Mouse (Mus musculus): Measurements from ENCODE around the gene Celf2. TPM values are rescaled to one million over a fixed set of nuclear protein-coding genes. Genes with fewer than 3 reads are reported as not detected.
"Not testable (repeated sequence)": the region's sequence is repeated elsewhere in the genome, so short reads cannot be mapped to it uniquely, and the experiment has no call there.

Gene Celf2
- polyA plus RNA-seq (2012; rRNA removed): 39.9 and 48.9 TPM in 2 replicates

DNA sequence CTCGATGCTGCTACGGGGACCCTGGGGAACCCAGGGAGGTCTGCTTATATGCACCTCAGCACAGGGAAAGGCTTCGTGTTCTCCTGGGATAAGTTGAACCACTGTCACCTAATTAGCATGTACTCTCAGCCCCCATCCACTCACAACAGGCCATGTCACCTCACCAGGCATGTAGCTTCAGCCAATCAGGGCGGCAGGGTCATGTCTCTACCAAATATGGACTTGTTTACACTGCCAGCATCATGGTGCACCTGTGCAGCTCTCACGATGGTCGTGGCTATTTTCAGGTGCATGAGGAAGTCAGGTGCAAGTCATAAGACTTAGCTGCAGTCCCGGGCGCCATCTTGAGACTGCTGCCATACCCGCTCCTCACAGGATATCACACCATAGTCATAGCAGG, at the start of gene Celf2:
Gene Celf2, minus strand, starts transcription at position 101 of the 400 bp plus-strand sequence.
- DNase-seq (ENCODE audit: low spot score): not testable (repeated sequence)

- DNase-seq (ENCODE audit: low spot score): no peak
These were observed 46.0 kb upstream of the Celf2 start for GRCm38 (mm10) chr2:7555144-7555892.

DNA sequence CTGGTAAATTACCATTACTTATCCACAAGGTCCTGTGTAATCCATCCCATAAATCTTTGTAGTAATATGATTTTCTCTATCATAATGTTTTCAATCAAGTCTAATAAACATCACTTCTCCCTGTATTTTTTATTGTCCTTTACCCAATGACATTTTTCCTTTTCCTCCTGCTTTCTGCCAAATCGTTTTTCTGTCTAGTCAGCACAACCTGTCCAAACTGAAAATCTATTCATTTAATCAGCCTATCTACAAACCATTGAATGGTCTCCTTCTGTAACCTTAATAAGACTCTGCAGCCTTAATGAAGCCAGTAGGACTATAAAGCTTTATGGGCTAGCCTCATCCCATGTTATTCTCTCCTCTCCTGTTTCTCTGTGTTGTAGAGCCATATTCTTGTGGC, 45.2 kb upstream of the Celf2 start:
- DNase-seq (ENCODE audit: low spot score): no peak

DNA sequence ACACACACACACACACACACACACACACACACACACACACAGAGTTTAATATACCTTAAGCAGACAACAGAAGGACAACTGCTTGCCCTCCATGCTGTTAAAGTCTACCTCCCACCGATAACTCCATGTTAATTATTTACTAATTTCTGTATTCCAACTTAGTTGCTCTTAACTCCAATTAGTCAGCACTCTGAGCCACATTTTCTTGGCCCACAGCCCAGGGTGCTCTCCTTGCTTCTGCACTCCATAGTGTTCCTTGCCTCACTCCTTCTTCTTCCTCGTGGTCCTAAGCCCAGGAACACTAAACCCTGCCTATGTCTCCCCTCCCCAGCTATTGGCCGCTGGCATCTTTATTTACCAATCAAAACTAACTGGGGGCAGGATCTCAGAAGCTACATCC, 43.5 kb upstream of the Celf2 start:
- no peak for DNase-seq (ENCODE audit: low spot score)

DNA sequence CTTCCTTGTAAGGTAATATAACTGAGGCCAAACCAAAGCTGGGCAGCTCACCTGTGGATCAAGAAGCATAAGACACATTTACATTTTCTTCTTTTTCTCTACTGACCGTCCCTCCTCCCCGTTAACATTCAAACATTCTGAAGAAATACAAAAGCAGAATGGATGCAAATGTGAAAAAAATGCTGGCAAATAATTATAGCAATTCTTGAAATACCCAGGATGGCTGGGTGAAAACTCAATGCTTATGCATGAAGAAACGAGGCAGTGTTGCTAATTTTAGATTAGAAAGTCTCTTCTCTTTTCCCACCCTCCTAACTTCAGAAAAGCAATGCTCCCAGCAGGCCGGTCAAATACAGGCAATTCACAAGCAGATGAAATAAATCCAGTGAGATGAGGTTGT, 39.5 kb upstream of the Celf2 start:
- no peak for DNase-seq (ENCODE audit: low spot score)

GRCm38 (mm10) chr2:7534615-7535204, 25.3 kb upstream of the Celf2 start:
- DNase-seq (ENCODE audit: low spot score): no peak

DNA sequence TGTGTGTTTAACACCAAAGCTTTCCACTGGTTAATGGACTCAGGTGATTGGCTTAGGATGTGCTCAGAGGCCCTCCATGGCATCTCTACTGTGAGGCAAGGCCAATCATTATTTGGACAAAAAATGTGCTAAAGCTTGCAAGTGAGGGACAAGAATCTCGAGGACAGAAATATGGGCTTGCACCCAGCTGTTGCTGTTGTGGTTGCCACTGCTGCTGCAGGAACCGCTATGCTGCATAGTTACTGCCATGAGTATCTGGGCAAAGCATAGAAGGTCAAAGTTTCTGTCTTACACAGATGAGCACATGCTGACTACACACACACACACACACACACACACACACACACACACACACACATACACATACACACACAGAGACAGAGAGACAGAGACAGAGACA, 24.8 kb upstream of the Celf2 start:
- no peak for DNase-seq (ENCODE audit: low spot score)

GRCm38 (mm10) chr2:7531185-7531960, 22.0 kb upstream of the Celf2 start:
- DNase-seq (ENCODE audit: low spot score): no peak

- no peak for DNase-seq (ENCODE audit: low spot score)
These were observed 21.3 kb upstream of the Celf2 start for GRCm38 (mm10) chr2:7530461-7531184.

GRCm38 (mm10) chr2:7529637-7530036, 20.3 kb upstream of the Celf2 start:
- no peak for DNase-seq (ENCODE audit: low spot score)

- no peak for DNase-seq (ENCODE audit: low spot score)
These were observed 17.3 kb upstream of the Celf2 start for GRCm38 (mm10) chr2:7526696-7527095.

- no peak for DNase-seq (ENCODE audit: low spot score)
These were observed 10.1 kb upstream of the Celf2 start for GRCm38 (mm10) chr2:7519473-7519872.

DNA sequence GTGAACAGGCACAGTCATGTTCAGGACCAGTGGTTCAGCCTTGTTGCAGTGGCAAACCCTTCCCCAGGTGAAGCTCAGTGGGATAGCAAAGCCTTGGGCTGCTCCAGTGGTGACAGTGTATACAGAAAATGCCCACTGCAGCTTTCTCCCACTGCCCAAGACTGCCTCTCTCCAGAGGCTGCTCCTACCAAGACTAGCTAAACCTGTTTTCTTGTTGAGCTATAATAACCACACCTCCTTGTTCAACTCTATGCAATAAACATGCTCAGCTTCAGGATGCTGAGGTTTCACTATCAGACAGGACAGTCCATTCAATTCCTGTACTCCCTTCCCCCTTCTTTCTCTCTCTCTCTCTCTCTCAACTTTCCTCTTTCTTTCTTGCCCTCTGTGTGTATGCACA, 15.9 kb downstream of the Celf2 start:
- DNase-seq (ENCODE audit: low spot score): no peak

GRCm38 (mm10) chr2:7484974-7485373, 24.4 kb downstream of the Celf2 start:
- DNase-seq (ENCODE audit: low spot score): no peak

- DNase-seq (ENCODE audit: low spot score): no peak
These were observed 27.3 kb downstream of the Celf2 start for GRCm38 (mm10) chr2:7482062-7482461.

- DNase-seq (ENCODE audit: low spot score): no peak
These were observed 48.9 kb downstream of the Celf2 start for GRCm38 (mm10) chr2:7460329-7461056.

DNA sequence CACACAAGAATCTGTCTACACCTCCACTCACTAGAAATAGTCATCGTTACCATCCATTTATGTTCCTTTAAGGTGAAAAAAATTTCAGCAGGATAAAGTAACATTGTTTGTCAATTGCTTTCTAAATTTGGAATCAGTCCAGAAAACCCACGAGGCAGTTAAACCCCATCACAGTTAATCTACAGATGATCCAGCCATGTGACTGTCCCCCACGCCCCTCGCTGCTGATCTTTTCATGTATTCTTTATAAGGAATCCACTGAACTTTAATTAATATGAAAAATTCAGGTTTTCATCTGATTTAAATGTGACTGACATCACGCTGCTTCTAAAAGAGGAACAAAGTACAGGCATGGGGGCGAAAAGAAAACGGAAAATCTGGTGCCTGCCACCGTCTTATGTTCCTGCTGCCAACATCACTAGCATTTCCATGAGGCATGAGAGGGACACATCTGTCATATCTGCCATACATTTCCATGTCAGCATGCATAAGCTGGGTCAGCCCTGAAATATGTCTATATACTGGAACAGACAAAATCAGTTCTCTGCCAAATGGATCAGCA, 70.6 kb downstream of the Celf2 start:
- DNase-seq (ENCODE audit: low spot score): no peak

DNA sequence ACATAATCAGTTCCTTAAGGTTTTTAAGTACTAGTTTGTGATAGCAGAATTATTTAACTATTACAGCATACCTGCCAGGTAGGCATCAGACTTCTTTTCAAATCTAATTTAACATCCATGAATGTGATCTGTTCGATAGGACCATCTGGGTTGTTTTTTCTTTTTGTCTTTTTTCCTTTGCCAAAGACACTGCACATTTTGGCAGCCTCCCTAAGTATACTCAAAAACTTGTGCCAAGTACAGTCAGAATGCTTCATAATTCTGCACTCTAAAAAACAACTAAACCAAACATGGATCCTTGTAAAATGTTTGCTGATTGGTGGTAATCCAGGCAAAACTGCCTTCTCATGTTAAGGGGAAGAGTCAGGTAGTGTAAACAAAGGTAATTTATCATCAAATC, 82.9 kb downstream of the Celf2 start:
- no peak for DNase-seq (ENCODE audit: low spot score)

GRCm38 (mm10) chr2:7400530-7400929, 108.8 kb downstream of the Celf2 start:
- DNase-seq (ENCODE audit: low spot score): no peak

GRCm38 (mm10) chr2:7395935-7396334, 113.4 kb downstream of the Celf2 start:
- no peak for DNase-seq (ENCODE audit: low spot score)

DNA sequence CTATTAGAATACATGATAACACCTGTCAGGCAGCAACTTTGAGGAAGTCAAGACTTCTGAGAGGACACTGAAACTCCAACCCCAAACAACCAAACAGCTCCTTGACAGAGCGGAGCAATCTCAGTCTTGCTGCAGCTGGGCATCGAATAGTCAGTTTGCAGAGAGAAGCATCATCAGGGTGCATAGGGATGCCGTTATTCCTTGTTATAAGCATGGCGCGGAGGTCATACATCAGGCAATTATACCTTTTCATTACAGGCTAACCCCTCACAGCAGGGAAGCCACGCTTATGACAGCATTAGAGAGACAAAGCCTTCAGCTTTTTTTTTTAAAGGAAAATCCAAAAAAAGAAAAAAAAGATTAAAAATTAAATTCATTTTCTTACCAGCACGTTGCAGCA, 113.9 kb downstream of the Celf2 start:
- DNase-seq (ENCODE audit: low spot score): no peak
